Mouse (Mus musculus) C2C12 (cell line): ENCODE results near the gene Slc26a10.
"Not testable (repeated sequence)": the region's sequence is repeated elsewhere in the genome, so short reads cannot be mapped to it uniquely, and the experiment has no call there.

Experiments
- CEBPB ChIP-seq: IDR thresholded peaks from one replicate; pipeline ENCODE4 v1.6.1; 2011; ENCODE audit warnings: low read depth, mild to moderate bottlenecking, control low read depth, moderate library complexity
- CTCF ChIP-seq: IDR thresholded peaks from one replicate; pipeline ENCODE4 v1.5.1; 2011; ENCODE audit not compliant: control insufficient read depth, insufficient read depth, insufficient read length
- MAX ChIP-seq: IDR thresholded peaks from one replicate; pipeline ENCODE4 v1.6.1; 2011; ENCODE audit warnings: mild to moderate bottlenecking, control low read depth
- MYOG ChIP-seq: IDR thresholded peaks from one replicate; pipeline ENCODE4 v1.6.1; 2011; ENCODE audit not compliant: control insufficient read depth, insufficient read length; ENCODE audit errors: extremely low read depth
- USF1 ChIP-seq: IDR thresholded peaks from one replicate; pipeline ENCODE4 v1.6.1; 2011; ENCODE audit warnings: low read depth, mild to moderate bottlenecking, control low read depth, moderate library complexity

- TF ChIP-seq CTCF, USF1, MAX, CEBPB, MYOG: not testable (repeated sequence)
Observed at GRCm38 (mm10) chr10:127151233-127151632, 29.2 kb downstream of the Slc26a10 start.
